In genomic region chr10:80304862-80305261, GRCm38 (mm10) we compare ENCODE assay signal across 9 mouse cellular contexts. TPM values are rescaled to one million over a fixed set of nuclear protein-coding genes. Genes with fewer than 3 reads are reported as not detected.
DNase-seq lines count a peak whose midpoint lies in the region; ATAC-seq lines count a peak whose summit lies in the region.
"Had no signal": no experiment of that assay in that cellular context is flagged by ENCODE, and none has a peak within 500 bp of the region (broad histone marks: within the 10 kb centered on the region; RNA-seq: fewer than 3 reads in every experiment).

No protein-coding gene starts in this region.

- no peak for DNase-seq in heart, postnatal 25 days (ENCODE audit: low spot score)
- no peak for DNase-seq in forebrain, embryonic 11.5 days (ENCODE audit: low spot score)
- peak; percentile 60 for DNase-seq in kidney, postnatal 10 days
- peak; percentile 77 for DNase-seq in testis, postnatal 14 days (ENCODE audit: low spot score)
- no peak for DNase-seq in urinary bladder, postnatal 36 days (ENCODE audit: low spot score in 2 of 2)
- DNase-seq in layer of hippocampus, adult 8-10 months (ENCODE audit: low spot score in 2 of 2) = no peak

- no peak overlapping the region for H3K9ac ChIP-seq in heart, embryonic 12.5 days
- no peak overlapping the region for H3K9ac ChIP-seq in forebrain, embryonic 11.5 days (ENCODE audit: low read length)
- H3K9ac ChIP-seq in midbrain, embryonic 12.5 days (replicated peaks) = no peak overlapping the region

- intact Hi-C loops in heart, postnatal 25 days (cut with DNase I) = no loop called here

- H3K4me3 ChIP-seq in heart, embryonic 12.5 days = 0 out of 2 replicates have a peak overlapping the region, but pooled peaks have one; percentile 2
- H3K4me3 ChIP-seq in forebrain, embryonic 11.5 days (ENCODE audit: low read depth, low read length) = no peak overlapping the region
- H3K4me3 ChIP-seq in midbrain, embryonic 12.5 days = no peak overlapping the region

- peaks cover 91% of the 10 kb centered on the region for H3K27me3 ChIP-seq in heart, embryonic 12.5 days (replicated peaks)
- no peaks in the 10 kb centered on the region; the same call in 1 of the 2 replicates for H3K27me3 ChIP-seq in forebrain, embryonic 11.5 days (ENCODE audit: control insufficient read depth, insufficient read depth, low read length)
- H3K27me3 ChIP-seq in midbrain, embryonic 12.5 days = no peaks in the 10 kb centered on the region
- H3K27me3 ChIP-seq: Patski had no signal

- H3K27ac ChIP-seq in heart, embryonic 12.5 days (ENCODE audit: poor library complexity, severe bottlenecking) = no peak overlapping the region
- no peak overlapping the region for H3K27ac ChIP-seq in forebrain, embryonic 11.5 days (ENCODE audit: low read depth, low read length)
- H3K27ac ChIP-seq in midbrain, embryonic 12.5 days (replicated peaks) = no peak overlapping the region

- H3K4me2 ChIP-seq in heart, embryonic 12.5 days = peak overlapping the region; percentile 37
- H3K4me2 ChIP-seq in forebrain, embryonic 11.5 days (ENCODE audit: low read depth, low read length, severe bottlenecking) = peak overlapping the region; percentile 18; the same call in 1 of the 2 replicates
- H3K4me2 ChIP-seq in midbrain, embryonic 12.5 days (replicated peaks) = peak overlapping the region; percentile 28

- no peaks in the 10 kb centered on the region for H3K36me3 ChIP-seq in heart, embryonic 12.5 days
- peaks cover 22% of the 10 kb centered on the region for H3K36me3 ChIP-seq in forebrain, embryonic 11.5 days (ENCODE audit: control insufficient read depth, insufficient read depth, low read length)
- peaks cover 78% of the 10 kb centered on the region for H3K36me3 ChIP-seq in midbrain, embryonic 12.5 days

- 0 out of 2 replicates have a peak, but pooled peaks have one; percentile 33 for ATAC-seq in heart, embryonic 12.5 days (ENCODE audit: insufficient number of reproducible peaks, low FRiP score)
- no peak for ATAC-seq in forebrain, embryonic 11.5 days (replicated peaks; ENCODE audit: low FRiP score)
- ATAC-seq in midbrain, embryonic 12.5 days (ENCODE audit: low FRiP score, low read depth) = no peak
- ATAC-seq: Patski had no signal

- no peaks in the 10 kb centered on the region for H3K9me3 ChIP-seq in heart, embryonic 12.5 days (replicated peaks)
- no peaks in the 10 kb centered on the region for H3K9me3 ChIP-seq in forebrain, embryonic 11.5 days (ENCODE audit: control insufficient read depth, low read length)
- no peaks in the 10 kb centered on the region for H3K9me3 ChIP-seq in midbrain, embryonic 12.5 days

- H3K4me1 ChIP-seq in heart, embryonic 12.5 days (replicated peaks) = peaks cover 13% of the 10 kb centered on the region
- peaks cover 24% of the 10 kb centered on the region; the same call in 1 of the 2 replicates for H3K4me1 ChIP-seq in forebrain, embryonic 11.5 days (replicated peaks; ENCODE audit: control insufficient read depth, insufficient read depth, low read length)
- H3K4me1 ChIP-seq in midbrain, embryonic 12.5 days = peaks cover 36% of the 10 kb centered on the region

- WGBS in heart, embryonic 12.5 days = 8% methylated on average over 25 of the region's 25 CpGs
- WGBS in forebrain, embryonic 11.5 days = 28% methylated on average over 25 of the region's 25 CpGs
- 30% methylated on average over 25 of the region's 25 CpGs for WGBS in midbrain, embryonic 12.5 days

RNA-seq across cellular contexts. Expression of gene Apc2, which starts 9.1 kb away (rescaled TPM):
- polyA plus RNA-seq in heart, embryonic 12.5 days (2016; fragmentation: Nextera tagmentation; extraction: Ambion mirVana) = 0.89 and 1.4 TPM in 2 replicates
- 1 to 10 TPM; 3.4 to 4.0 TPM for total RNA-seq in heart, postnatal 25 days (2021)
- 75.5 and 77.7 TPM in 2 replicates for polyA plus RNA-seq in forebrain, embryonic 11.5 days (2014; fragmentation: Nextera tagmentation; extraction: Ambion mirVana)
- 181 and 193 TPM in 2 replicates for polyA plus RNA-seq in midbrain, embryonic 12.5 days (2016; fragmentation: Nextera tagmentation; extraction: Ambion mirVana)
- total RNA-seq in layer of hippocampus, adult 8-10 months (2022) = 100 to 1,000 TPM in 3 of 4 experiments, 10 to 100 TPM in 1; 90.4 to 113 (median 110) TPM

RNA-seq across cellular contexts. Expression of gene Rps15, which starts 12.6 kb away (rescaled TPM):
- polyA plus RNA-seq in heart, embryonic 12.5 days (2016; fragmentation: Nextera tagmentation; extraction: Ambion mirVana) = 577 and 591 TPM in 2 replicates
- total RNA-seq in heart, postnatal 25 days (2021) = 100 to 1,000 TPM; 703 to 732 TPM
- 858 and 895 TPM in 2 replicates for polyA plus RNA-seq in forebrain, embryonic 11.5 days (2014; fragmentation: Nextera tagmentation; extraction: Ambion mirVana)
- polyA plus RNA-seq in midbrain, embryonic 12.5 days (2016; fragmentation: Nextera tagmentation; extraction: Ambion mirVana) = 671 and 694 TPM in 2 replicates
- 1,000 to 10,000 TPM in 1 of 4 experiments, 100 to 1,000 TPM in 3; 755 to 1,005 (median 888) TPM for total RNA-seq in layer of hippocampus, adult 8-10 months (2022)

RNA-seq across cellular contexts. Expression of gene 2310011J03Rik, which starts 15.5 kb away (rescaled TPM):
- polyA plus RNA-seq in heart, embryonic 12.5 days (2016; fragmentation: Nextera tagmentation; extraction: Ambion mirVana) = 32.7 and 32.8 TPM in 2 replicates
- 10 to 100 TPM; 11.4 to 13.8 TPM for total RNA-seq in heart, postnatal 25 days (2021)
- 39.7 and 45.2 TPM in 2 replicates for polyA plus RNA-seq in forebrain, embryonic 11.5 days (2014; fragmentation: Nextera tagmentation; extraction: Ambion mirVana)
- 36.2 and 44.5 TPM in 2 replicates for polyA plus RNA-seq in midbrain, embryonic 12.5 days (2016; fragmentation: Nextera tagmentation; extraction: Ambion mirVana)
- 10 to 100 TPM; 20.4 to 27.1 (median 23.3) TPM for total RNA-seq in layer of hippocampus, adult 8-10 months (2022)

RNA-seq across cellular contexts. Expression of gene Pcsk4, which starts 24.4 kb away (rescaled TPM):
- 1.0 and 1.5 TPM in 2 replicates for polyA plus RNA-seq in heart, embryonic 12.5 days (2016; fragmentation: Nextera tagmentation; extraction: Ambion mirVana)
- 1 to 10 TPM; 1.3 to 1.6 TPM for total RNA-seq in heart, postnatal 25 days (2021)
- 3.8 and 4.5 TPM in 2 replicates for polyA plus RNA-seq in forebrain, embryonic 11.5 days (2014; fragmentation: Nextera tagmentation; extraction: Ambion mirVana)
- polyA plus RNA-seq in midbrain, embryonic 12.5 days (2016; fragmentation: Nextera tagmentation; extraction: Ambion mirVana) = 2.4 and 3.7 TPM in 2 replicates
- 1 to 10 TPM; 3.3 to 6.4 (median 4.1) TPM for total RNA-seq in layer of hippocampus, adult 8-10 months (2022)

RNA-seq across cellular contexts. Expression of gene Reep6, which starts 24.9 kb away (rescaled TPM):
- polyA plus RNA-seq in heart, embryonic 12.5 days (2016; fragmentation: Nextera tagmentation; extraction: Ambion mirVana) = 3.1 and 3.7 TPM in 2 replicates
- total RNA-seq in heart, postnatal 25 days (2021) = 1 to 10 TPM; 1.9 to 2.1 TPM
- polyA plus RNA-seq in forebrain, embryonic 11.5 days (2014; fragmentation: Nextera tagmentation; extraction: Ambion mirVana) = 7.0 and 8.0 TPM in 2 replicates
- polyA plus RNA-seq in midbrain, embryonic 12.5 days (2016; fragmentation: Nextera tagmentation; extraction: Ambion mirVana) = 3.1 and 4.3 TPM in 2 replicates
- total RNA-seq in layer of hippocampus, adult 8-10 months (2022) = 10 to 100 TPM in 2 of 4 experiments, 1 to 10 TPM in 2; 9.2 to 12.3 (median 10.2) TPM

Comparison
In these comparisons a context has a peak if more than half of its experiments do, and no peak if none do; other contexts are left out.
1. DNase-seq: peak in kidney, postnatal 10 days (single experiment) and testis, postnatal 14 days (single experiment); none in heart, postnatal 25 days (single experiment), forebrain, embryonic 11.5 days (single experiment), urinary bladder, postnatal 36 days (0 of 2) and layer of hippocampus, adult 8-10 months (0 of 2).
2. RNA of gene Apc2, which starts 9.1 kb away (polyA plus RNA-seq): 181 to 193 TPM in midbrain, embryonic 12.5 days and 75.5 to 77.7 TPM in forebrain, embryonic 11.5 days; 0.89 to 1.4 TPM in heart, embryonic 12.5 days; every median in the first group is over 10 times any median in the second.
3. Peak in every context shown above with its lines, with median percentiles within 50 percentile points of each other: H3K4me2 ChIP-seq.